Mouse (Mus musculus) A20 (cell line): Measurements from ENCODE around the gene Gga1.

Experiments
- DNase-seq: peaks from one replicate; pipeline ENCODE4 v3.0.0-alpha.2; 2011; ENCODE audit warnings: low read depth, low spot score

The Gga1 gene

GRCm38 (mm10) chr15:78913632-78914090 is 36.7 kb downstream of the Gga1 start, which contains the start of gene Pdxp:
Gene Pdxp, plus strand, starts transcription at chr15:78913919.
- DNase-seq, result peak; percentile 99

GRCm38 (mm10) chr15:78914091-78914822 is 37.3 kb downstream of the Gga1 start:
- DNase-seq, result no peak

- no peak for DNase-seq
Measured at GRCm38 (mm10) chr15:78914823-78915659, 38.1 kb downstream of the Gga1 start.

GRCm38 (mm10) chr15:78915660-78916017 is 38.6 kb downstream of the Gga1 start:
- DNase-seq, result peak; percentile 87

- no peak for DNase-seq
Measured at GRCm38 (mm10) chr15:78916052-78916826, 39.2 kb downstream of the Gga1 start.

- DNase-seq, result no peak
Measured at GRCm38 (mm10) chr15:78918126-78918525, 41.1 kb downstream of the Gga1 start.

GRCm38 (mm10) chr15:78919914-78920313 is 42.9 kb downstream of the Gga1 start:
- peak; percentile 46 for DNase-seq

- DNase-seq, result no peak
Measured at GRCm38 (mm10) chr15:78922700-78923099, 45.7 kb downstream of the Gga1 start.

- DNase-seq, result no peak
Measured at GRCm38 (mm10) chr15:78923585-78923984, 46.6 kb downstream of the Gga1 start.

- DNase-seq, result no peak
Measured at GRCm38 (mm10) chr15:78925129-78925528, 48.1 kb downstream of the Gga1 start.

- DNase-seq, result no peak
Measured at GRCm38 (mm10) chr15:78926021-78926919, 49.3 kb downstream of the Gga1 start, which contains the start of gene Lgals1. Gene Lgals1, plus strand, starts transcription at chr15:78926725.

- no peak for DNase-seq
Measured at GRCm38 (mm10) chr15:78927021-78927787, 50.2 kb downstream of the Gga1 start.

GRCm38 (mm10) chr15:78927788-78928457 is 50.9 kb downstream of the Gga1 start:
- DNase-seq, result peak; percentile 95

GRCm38 (mm10) chr15:78928539-78928938 is 51.5 kb downstream of the Gga1 start:
- peak; percentile 45 for DNase-seq

GRCm38 (mm10) chr15:78930192-78930706 is 53.3 kb downstream of the Gga1 start:
- no peak for DNase-seq

- no peak for DNase-seq
Measured at GRCm38 (mm10) chr15:78930801-78931426, 53.9 kb downstream of the Gga1 start.

- DNase-seq, result peak; percentile 81
Measured at GRCm38 (mm10) chr15:78931577-78931976, 54.6 kb downstream of the Gga1 start.

- peak; percentile 96 for DNase-seq
Measured at GRCm38 (mm10) chr15:78934784-78935320, 57.9 kb downstream of the Gga1 start, which contains the start of gene Nol12. Gene Nol12, plus strand, starts transcription at chr15:78934933.
